Mouse (Mus musculus) brain, embryonic 14.5 days (tissue): ENCODE measurements around the gene Foxn1.

Experiments
- CTCF ChIP-seq: fragments of 200-500 bp; IDR thresholded peaks from 2 replicates; pipeline ENCODE4 v1.5.1; 2012; ENCODE audit warnings: inconsistent platforms, mild to moderate bottlenecking, moderate library complexity, borderline replicate concordance; ENCODE audit not compliant: insufficient read depth, insufficient read length; ENCODE audit errors: extremely low read depth
- POLR2A ChIP-seq: fragments of 200-500 bp; IDR thresholded peaks from 2 replicates; pipeline ENCODE4 v1.6.1; 2012; ENCODE audit warnings: mild to moderate bottlenecking, inconsistent platforms, borderline replicate concordance; ENCODE audit not compliant: poor library complexity, insufficient read depth, insufficient read length, severe bottlenecking; ENCODE audit errors: extremely low read depth

DNA sequence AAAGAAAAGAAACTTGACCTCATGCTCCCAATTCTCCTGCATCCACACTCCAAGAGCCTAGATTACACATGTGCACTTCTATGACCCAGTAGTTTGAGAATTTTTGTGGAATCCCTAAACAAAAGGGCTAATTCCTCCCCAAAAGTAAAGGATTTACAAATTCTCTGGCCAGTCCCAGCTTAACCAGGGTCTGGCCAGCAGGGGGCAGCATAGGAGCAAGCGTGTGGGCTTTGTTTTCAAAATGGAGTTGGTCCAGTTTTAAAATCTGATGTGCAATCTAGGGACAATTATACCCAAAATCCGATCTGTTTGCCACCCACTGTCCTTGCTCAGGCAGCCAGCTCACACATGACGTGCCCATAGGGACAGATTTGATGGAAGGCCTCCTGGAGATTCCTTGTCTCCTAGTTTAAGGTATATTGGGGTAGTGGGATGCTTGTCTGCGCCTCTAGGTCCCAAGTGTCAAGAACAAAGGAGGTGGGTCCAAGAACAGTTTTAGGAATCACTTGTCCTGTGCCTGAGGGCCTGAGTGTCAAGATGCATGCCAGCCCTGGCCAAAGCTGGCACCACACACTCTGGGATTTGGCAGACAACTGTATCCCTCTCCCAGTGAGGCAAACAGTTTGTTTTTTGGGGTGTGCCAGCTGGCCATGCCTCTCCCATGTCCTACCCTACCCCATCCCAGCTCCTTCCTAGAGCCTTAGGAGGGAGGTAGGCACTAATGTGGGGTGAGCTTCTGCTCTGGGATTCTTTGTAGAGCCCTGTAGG is 30.7 kb downstream of the Foxn1 start:
- TF ChIP-seq CTCF (peak; percentile 86), POLR2A (no peak)
